Mouse (Mus musculus) layer of hippocampus, postnatal 25 days (tissue): ENCODE results near the gene Ccdc80. TPM values are rescaled to one million over a fixed set of nuclear protein-coding genes. Genes with fewer than 3 reads are reported as not detected.

Source experiments
- DNase-seq, 2 experiments: peaks; one replicate each; pipeline ENCODE4 v3.0.0; 2022; ENCODE audit warnings: mixed read lengths in 2 of 2, low spot score in 1 of 2; ENCODE audit errors: extremely low spot score in 1 of 2
- total RNA-seq, 2 experiments: library from RNA; stranded (reverse); gene quantifications; 2 replicates each; pipeline ENCODE4 v1.2.3; 2021

Gene Ccdc80
- total RNA-seq, 2 experiments from 2014 or later, result 3.9 to 4.0 TPM

DNA sequence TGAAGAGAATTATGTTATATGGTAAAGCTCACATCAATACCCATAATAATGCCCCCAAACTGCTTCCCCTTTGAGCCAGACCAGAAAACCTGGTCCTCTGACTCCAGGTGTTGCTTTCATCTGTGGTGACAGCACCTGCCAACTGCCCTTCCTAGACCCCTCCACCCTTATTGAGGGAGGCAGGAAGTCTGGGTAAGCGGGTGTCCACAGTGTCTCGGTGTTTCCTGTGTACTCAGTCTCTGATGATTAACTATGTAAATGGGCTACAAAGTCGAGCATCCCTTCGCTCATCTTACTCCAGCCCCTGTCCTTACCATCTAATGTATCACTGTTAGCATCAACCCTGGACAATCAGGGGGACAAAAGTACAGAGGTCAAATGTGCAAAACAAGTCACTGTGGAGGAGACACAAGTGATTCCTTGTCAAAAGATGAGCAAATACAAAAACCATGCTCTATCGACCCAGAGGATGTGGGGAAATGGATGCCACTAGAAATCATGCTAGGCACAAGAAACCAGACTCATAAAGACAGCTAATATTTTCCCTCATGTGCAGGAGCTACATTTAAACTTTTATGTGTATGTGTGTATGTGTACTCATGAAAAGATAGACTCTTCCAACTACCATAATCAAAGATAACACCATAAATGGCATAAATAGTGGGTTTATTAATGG lies 15.1 kb downstream of the Ccdc80 start:
- DNase-seq, result no peak

DNA sequence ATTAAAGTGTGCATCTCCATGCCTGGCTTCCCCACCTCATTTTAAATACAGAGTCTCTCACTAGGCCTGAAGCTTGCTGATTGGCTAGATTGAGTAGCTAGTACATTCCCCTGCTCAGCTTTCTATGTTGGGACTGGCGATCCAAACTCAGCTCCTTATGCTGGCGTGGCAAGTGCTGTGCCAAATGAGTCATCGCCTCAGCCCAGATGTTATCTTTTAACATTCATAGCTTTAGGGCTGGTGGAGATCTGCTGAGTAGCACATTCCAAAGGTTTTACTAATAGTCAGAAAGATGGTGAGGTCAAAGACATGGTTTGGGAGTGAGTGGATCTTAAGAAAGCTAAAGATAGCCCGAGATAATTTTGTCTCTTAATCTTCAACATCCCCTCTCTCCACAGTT lies 17.3 kb downstream of the Ccdc80 start:
- no peak for DNase-seq

DNA sequence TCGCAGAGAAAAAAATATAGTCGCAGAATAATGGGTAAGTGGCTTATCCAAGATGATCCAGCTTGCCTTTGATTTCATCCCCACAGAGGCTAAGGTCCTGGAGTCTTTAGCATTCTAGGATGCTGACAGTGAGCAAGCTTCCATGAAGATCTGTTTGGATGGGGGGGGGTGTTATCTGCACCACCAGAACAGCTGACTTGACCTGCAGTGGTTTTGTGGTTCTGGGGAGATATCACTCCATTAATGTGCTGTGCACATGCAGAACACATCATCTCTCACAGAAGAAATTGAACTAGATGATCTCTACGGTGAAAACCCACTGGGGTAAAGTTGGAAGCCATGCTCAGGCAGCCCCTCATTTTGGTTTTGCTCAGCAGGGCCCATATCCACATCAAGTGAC lies 24.0 kb downstream of the Ccdc80 start:
- DNase-seq, result no peak

GRCm38 (mm10) chr16:45118760-45119159 lies 25.6 kb downstream of the Ccdc80 start:
- DNase-seq, result no peak

DNA sequence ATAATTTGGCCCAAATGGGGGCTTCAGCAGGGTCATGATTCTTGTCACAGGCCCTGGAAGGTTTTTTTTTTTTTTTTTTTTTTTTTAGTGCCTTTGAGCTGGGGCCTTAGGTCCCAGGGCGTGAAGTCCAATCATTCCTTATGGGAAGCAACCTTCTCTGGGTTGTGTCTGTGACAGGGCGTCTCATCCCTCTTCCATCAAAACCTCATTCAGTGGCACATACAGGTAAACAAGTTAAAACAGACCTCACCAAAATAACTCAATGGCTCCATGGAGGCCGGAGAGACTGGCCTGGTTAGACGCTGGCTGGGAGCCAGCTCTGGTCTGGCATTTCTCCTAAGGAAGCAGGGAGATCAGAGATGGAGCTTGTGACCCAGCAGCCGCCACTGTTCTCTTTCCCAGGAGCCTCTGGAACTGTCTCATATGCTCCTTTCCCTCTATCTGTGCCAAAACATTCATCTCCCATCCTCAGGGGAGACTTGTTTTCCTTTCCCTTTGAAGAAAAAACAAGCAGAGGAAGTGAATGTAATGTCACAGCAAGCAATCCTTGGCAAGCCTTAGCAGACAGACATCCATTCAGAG lies 27.7 kb downstream of the Ccdc80 start:
- peak in 1 of 2 experiments; percentile 40 for DNase-seq

DNA sequence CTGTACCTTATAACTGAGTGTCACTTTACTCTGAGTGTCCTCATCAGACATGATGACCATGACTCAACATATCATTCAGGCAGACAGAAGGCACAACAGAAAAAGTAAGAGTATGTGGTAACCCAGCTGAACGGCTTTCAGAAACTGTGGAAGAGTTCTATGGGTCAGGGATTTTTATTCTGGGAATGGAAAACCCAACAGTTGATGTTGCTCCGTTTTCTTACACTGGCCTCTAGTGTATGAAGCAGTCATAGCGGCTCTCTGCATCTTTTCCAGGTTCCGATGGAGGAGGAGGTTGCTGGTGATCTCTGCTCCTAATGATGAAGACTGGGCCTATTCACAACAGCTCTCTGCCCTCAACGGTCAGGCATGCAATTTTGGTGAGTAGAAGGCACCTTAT lies 29.4 kb downstream of the Ccdc80 start:
- DNase-seq, result no peak

DNA sequence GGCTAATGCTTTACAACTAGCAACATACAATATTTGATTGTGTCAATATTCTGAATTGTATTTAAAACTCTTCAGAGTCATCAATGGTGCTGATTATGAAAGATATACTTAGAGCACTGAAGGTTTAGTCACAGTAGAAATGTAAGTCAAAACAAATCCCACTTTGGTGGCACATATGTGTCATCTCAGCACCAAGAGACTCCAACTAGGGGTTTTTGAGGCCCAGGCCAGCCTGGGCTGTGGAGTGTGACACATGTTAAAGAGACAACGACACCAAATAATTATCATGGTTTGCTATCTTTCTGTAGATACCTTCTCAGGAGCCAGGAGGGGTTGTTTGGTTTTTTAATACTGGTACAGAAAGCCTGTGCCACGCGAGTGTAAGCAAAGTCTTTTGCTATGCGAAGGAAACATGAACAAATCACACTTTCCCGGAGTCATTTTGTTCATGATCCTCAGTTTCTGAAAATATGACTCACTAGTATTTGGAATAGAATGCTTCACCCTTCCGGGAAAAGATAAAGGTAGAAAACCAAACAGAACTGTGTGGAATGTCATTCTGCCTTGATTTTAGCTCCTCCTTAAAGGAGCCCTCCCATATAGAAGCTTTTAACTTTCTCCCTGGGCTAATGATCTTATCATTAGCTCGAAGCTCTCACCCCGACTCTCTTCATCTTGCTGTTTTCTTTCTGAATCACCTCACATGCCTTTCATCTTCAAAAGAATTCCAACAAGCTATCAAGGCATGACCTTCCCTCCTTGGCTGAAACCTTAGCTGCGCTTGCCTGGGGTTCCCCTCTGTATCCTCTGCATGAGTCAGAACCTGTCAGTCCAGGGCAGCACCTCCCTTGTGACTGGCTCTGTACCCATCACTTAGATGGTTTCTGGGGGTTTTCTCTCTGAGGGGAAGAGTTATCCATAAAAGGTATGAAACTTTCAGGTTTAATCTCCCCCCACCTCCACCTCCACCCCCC lies 31.3 kb downstream of the Ccdc80 start:
- DNase-seq, result no peak

- DNase-seq, result no peak
These were observed 34.9 kb downstream of the Ccdc80 start for GRCm38 (mm10) chr16:45127936-45128710.

DNA sequence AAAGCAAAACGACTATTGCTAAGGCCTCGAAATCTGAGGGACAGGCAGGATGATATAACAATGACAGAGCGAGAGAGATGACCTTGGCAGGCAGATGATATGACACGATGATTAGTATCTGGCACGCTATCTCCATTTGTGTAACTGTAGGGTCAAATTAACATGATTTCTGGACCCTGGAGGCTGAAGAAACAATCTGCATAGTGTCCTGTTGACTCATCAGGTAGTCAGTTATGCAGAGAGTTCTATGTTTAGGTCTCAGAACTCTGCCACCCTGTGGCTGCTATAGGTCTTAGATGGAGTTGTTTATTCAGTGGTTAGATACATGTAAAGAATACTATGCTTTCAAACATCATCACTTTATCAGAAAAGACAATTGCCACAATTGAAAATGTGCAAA lies 48.5 kb downstream of the Ccdc80 start:
- no peak for DNase-seq

- DNase-seq, result no peak
These were observed 49.4 kb downstream of the Ccdc80 start for GRCm38 (mm10) chr16:45142565-45142964.

DNA sequence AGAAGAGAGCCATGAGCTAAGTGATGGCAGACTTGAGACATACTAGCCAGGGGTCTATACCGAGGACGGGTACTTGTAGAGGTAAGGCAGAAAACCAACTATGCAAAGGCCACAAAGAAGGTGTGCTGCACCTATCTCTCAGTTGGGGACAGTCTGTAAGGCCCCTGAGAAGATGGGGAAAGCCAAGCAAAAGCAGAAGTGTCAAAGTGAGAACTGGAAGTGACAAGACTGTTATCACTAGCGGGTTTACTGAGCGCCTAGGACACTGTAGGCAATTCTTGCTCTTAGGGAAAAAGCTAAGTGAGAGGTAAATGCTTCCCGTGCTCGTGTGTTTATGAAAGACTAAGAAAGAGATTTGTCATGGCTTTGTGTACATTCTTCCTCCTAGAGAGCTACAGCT lies 51.9 kb downstream of the Ccdc80 start:
- DNase-seq, result no peak

DNA sequence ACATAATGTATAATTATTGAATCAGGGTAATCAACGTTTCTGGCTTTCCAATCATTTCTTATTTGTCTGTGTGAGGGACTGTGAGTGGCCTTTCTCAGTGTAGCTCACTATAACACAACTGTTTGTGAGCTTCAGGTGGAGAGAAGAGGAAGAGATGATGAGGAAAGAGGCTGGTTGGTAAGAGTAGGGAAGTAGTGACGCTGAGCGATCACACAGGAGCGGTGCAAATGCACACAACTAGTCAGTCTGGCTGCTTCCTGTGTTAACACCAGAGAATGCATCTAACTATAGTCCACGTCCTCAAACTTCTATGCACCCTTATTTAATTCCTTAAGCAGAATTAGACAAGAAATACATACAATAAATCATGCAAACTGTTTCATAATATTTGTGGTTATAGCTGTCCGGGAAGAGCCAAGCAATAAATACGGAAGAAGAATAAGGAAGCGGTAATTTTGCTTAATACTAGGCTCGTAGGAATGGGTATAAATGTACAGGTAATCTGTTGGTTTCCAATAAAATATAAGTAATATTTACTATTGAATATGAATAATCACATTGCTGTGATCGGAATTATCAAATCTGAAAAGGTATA lies 55.4 kb downstream of the Ccdc80 start:
- no peak for DNase-seq

DNA sequence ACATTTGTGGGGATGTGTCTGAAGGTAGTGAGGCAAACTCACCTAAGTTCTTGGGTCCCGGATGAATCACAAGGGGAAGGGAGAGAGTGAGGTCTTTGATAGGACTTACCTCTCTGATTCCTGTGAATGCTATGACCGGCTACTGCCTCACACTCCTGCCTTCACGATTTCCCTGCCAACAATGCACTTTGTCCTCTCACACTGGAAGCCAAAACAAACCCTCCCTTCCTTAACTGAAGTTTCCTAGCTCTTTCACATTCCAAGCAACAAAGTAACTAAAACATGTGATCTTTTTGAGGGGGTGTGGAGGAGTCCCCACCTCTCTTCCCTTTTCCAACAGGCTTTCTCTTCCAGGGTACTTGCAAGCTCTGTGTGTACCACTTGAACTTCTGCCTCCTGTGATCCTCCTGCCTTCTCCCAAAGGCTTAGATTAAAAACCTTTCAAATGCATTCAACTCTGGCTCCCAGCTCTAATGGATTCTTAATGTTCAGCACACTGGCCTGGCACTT lies 61.6 kb downstream of the Ccdc80 start:
- DNase-seq, result no peak

DNA sequence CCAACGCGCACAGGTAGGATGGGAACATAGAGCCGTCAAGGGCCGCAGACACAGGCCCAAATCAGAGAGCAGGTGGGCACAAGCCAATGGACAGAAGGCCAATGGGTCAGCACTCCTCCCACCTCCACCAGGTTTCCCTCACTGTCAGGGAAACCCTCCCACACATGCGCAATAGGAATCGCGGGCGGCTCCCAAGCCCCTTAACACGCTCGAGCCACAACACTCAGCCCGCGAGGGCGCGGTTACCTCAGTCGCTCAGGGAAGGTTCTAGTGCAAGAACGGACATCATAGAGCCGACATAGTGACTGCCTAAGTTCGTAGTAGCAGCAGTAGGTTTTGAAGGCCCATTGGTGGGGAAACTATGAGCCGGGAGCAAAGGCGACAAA lies 64.9 kb downstream of the Ccdc80 start:
- DNase-seq, result peak; percentile 53 to 54

GRCm38 (mm10) chr16:45158522-45159388 lies 65.6 kb downstream of the Ccdc80 start, which contains the start of the genes Slc35a5 and Atg3:
Gene Slc35a5 (minus strand): TSS chr16:45158706.
Gene Atg3 (plus strand): TSS chr16:45158785.
- peak; percentile 82 to 90 for DNase-seq

DNA sequence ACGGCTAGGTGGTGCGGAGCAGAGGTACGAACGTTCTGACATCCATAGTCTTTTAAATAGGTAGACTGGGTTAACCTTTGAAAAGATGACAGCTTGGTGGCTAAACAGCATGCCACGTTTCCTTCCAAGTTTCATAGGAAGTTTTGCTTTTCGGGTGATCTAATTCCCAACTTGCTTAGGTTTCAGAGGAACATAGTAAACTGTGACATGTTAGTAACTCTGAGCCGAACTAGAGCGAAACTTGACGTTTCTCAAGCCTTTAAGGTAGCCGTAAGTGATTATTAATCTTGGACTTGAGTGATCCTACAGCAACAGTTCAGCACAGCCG lies 66.2 kb downstream of the Ccdc80 start:
- DNase-seq, result no peak
